Mouse (Mus musculus) WW6 (cell line): ENCODE results near the gene Impdh2.

Source experiments
- DNase-seq: peaks from one replicate; pipeline ENCODE4 v3.0.0-alpha.2; 2013; ENCODE audit warnings: low read depth, low spot score

Impdh2 gene

DNA sequence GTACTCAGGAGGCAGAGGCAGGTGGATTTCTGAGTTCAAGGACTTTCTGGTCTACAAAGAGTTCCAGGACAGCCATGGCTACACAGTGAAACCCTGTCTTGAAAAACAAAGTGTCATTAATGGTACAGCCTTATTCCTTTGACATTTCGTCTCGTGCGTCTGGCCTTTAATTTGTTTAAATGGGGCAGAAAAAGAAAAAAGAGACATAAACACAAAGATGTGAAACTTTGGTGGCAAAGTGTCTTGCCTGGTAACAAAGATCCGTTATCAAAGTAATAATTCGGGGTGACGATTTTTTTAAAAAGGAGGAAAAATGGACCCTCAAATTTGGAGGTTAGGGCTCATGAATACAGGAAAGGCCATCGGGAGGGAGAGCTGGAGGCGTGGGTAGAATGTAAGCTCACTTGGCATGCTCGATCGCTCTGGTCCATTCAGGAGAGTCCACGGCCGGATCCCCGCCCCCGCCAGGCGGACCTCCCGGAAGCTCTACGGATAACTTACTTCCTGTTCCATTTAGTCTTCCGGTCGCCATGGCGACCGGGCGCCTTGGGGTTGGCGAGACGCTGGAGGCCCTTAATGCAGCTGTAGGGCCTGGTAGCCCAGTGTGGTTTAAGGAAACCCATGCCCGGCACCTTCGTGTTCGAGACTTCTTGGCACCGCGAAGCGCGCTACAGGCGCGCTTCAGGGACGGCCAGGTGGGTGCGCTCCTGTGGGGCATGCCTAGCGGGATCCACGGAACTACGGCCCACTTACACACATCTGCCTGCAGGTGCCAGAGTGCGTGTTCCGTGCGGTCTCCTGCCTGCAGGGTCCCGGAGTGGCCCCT lies 9.5 kb downstream of the Impdh2 start, which contains the start of gene Dalrd3:
Gene Dalrd3, plus strand, starts transcription at position 506 of the 826 bp plus-strand sequence.
- DNase-seq, result peak; percentile 79

DNA sequence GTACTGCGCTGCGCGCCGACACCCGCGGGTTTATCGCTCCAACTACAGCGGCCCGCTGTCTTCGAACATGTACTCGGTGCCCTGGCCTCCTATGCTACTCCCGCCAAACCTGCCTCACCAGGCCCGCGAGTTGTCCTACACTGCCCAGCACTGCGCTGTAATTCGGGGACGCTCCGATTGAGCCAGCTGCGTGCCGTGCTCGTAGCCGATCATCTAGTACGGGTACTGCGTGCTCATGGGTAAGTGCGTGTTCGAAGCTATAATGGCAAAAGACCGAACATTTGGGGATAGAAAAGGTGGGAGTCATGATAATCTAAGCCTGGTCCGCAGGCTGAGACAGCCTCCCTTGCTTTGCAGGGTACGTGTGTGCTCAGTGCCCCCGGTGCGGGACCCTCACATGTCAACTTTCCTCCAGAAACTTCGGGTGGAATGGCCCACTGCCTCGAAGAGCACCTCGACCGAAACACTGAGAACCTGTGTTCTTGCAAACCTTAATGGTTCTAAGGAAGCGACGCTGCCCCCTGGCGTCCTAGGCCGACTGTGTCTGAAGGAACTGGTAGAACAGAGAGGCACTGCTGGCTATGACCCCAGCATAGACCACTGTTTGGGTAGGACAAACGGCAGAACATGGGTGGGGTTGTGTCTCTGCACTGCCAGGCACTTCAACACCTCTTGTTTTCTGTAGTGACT lies 10.3 kb downstream of the Impdh2 start:
- DNase-seq, result peak; percentile 71

DNA sequence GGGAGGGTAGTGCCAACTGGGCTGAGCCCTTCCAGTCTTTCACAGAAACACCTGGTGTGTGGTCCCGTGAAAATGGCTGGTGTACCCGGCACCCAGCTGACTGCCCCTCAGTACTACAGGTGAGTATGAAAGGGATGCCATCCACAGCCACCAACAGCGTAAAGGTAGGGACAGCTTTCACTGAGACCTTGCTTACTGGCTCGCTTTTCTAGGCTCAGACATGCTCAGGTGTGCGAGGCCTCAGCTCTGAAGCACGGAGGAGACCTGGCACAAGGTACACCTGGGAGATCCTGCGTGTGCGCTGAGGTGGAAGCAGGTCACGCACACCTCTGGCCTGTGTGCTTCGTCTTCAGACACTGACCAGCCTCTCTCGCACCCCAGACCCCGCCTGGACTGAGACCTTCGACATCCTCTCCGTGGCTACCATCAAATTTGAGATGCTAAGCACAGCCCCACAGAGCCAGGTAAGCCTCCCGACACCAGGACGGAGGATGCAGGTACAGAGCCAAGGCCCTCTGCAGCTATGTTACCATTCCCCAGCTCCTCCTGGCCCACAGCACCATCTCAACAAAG lies 11.4 kb downstream of the Impdh2 start:
- no peak for DNase-seq

GRCm38 (mm10) chr9:108572321-108572720 lies 12.2 kb downstream of the Impdh2 start:
- DNase-seq, result no peak

DNA sequence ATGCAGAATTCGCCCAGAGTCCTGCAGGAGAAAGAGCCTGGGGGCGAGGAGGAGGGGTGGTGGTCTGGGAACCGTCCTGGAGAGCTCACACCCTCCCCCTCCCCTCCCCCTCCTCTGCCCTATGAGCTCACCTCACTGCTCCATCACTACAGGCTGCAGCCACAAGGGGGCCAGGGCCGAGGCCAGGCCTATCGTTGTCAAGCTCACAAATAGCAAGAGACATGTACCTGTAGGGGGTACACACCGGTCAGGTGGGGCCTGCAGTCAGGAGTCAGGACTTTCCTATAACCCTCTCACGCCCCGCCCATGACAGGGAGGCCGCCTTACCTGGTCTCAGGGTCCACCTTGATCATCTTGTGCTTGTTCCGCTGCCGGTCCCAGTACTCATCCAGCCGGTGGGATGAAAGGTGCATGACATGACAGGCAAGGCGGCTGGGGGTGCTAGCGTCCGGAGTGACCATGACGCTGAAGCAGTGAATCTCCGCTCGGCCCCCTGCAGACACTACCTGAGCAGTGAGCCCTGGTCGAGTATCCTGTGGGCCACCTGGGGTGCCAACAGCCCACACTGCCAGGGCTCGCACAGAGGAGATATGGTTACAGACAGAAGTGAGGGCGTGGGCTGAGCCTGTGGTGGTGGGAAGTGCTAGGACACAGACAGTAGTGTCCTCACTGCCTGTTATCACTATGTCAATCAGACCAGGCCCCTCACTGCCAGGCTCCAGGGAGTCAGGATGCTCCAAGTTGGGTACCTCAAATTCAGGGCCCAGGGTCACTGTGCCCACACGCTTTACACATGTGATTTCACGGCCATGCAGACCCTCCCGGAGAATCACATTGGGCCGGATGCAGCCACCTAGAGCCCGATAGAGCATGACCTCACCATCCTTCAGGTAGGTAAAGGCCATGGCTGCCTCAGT lies 13.9 kb downstream of the Impdh2 start:
- DNase-seq, result peak; percentile 76

GRCm38 (mm10) chr9:108574921-108575320 lies 14.8 kb downstream of the Impdh2 start:
- no peak for DNase-seq

DNA sequence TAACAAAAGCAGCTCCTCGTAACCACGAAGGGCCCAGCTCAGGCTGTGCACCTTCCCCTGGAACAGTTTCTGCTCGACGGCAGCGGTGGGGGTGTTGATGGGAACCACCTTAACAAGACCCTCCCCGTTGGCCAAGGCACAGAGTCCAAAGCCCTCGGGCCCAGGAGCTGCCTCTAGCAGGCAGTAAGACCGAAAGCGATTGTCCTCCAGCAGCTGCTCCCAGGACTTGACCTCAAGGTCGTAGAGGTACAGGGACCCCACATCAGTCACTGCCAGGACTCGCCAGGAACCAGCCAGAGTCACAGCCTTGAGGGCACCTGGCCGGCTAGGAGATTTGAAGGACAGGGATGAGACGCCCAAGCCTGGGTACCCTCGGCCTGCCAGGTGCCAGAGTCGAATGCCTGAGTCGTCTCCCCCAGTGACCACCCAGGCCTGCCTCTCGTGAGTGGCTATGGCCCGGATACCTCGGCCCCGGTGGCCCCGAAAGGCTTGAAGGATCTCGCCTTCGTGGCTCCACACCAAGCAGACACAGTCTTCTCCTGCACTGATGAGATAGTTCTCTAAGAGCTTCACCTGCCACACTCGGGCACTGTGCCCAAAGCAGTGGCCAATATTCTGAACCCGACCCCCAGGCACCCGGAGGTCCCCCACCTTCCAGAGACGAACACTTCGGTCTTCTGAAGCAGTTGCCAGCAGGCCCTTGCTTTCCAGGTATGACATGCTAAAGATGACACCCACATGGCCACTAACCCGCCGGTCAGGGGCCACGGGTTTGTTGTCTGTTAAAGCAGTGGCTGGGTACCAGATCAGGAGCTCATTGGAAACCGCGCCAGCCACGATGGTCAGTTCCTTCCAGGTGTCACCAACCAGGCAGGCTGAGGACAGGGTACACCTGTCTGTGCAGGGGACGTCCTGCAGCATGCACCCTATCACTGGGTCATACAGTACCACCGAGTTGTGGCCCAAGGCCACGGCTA lies 15.5 kb downstream of the Impdh2 start:
- no peak for DNase-seq

GRCm38 (mm10) chr9:108577025-108577424 lies 16.9 kb downstream of the Impdh2 start:
- DNase-seq, result no peak

DNA sequence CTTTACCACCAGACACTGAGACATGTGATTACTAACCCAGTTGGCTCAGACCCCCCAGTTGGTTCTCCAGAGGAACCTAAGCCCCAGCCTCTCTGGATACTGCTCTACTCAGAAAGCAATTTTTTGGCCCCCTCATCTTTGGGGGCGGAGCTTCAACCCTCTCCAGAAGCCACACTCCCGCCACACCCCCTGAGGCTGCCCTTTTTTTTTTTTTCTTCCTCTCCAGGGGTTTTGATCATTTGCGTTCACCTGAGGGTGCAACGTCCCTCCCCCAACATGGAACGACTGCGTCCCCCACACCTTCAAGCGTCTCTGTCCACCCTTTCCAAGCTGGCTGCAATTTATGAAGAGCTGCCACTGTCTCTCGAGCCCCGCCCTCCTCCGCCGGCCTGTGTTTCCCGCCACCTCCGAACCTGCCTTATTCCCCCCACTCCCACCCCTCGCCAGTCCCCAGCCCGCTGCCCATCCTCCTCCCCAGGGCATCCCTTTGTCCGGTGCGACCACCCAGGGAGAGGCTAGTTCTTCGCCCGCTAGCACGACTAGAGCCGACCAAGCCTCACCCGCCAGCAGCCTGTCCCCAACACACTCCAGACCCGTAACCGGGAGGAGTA lies 18.0 kb downstream of the Impdh2 start:
- no peak for DNase-seq

DNA sequence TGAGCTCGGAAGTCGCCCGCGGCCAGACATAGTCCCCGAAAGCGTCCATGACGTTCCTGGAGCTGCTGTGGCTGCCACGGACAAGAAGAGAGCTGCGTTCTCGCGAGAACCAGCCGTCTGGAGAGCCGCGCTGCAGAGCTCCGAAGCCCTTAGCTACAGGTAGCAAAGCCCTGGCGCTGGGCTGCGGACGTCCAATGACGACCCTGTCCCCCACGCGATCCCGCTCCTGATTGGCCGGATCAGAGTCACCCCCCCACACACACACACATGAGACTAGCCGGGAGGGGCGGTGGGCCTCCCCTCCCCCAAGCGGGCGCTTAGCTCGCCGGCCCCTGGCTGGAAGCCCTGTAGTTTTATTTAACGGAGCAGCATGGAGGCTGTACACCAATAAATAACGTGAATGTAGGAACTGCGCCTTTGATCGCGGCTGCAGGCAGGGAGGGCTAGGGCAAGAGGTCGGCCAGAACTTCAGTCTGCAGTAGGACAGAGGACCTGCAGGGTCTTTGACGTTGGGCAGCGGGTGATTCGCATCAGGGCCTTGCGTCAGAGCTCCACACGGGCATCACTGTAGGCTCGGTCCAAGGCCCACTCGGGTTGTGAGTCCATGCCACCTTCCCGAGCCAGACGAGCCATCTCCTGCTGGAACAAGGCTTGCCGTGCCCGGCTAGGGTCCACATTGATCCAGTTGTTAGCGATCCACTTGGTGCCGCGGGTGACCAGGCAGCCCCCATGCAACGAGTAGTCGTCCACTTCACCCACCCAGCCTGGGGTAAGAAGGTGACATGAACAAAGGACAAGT lies 18.7 kb downstream of the Impdh2 start, which contains the start of gene Wdr6:
Gene Wdr6, minus strand, starts transcription at position 195 of the 799 bp plus-strand sequence.
- DNase-seq, result peak; percentile 90

GRCm38 (mm10) chr9:108579344-108579690 lies 19.2 kb downstream of the Impdh2 start:
- DNase-seq, result no peak

DNA sequence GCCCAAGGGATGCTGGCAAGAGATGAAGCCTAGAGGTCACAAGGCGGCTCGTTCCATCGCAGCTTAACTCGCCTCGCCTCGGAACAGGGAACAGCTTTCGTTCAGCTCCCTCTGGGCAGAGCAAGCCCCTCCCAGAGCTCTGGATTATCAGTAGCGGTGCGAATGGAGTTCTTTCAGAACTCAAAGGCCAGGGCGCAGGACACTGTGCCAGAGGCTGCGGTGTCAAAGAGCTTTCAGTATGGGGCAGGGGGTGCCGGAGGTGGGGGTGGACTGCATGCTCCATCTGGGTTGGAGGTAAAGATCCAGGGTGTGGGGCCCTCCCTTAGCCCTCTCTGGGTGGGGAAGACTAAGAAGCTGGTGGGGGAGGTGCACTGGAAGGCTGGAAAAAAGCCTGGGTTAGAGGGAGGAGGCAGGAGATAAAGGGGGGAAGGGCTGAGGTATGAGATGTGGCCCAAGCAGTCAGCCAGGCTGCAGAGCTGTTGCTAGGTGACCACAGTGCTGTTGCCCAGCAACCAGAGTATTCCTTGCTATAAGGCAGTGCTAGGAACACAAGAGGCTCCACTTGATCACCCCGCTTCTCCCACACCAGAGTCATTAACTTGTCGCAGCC lies 27.6 kb downstream of the Impdh2 start:
- DNase-seq, result peak; percentile 82

DNA sequence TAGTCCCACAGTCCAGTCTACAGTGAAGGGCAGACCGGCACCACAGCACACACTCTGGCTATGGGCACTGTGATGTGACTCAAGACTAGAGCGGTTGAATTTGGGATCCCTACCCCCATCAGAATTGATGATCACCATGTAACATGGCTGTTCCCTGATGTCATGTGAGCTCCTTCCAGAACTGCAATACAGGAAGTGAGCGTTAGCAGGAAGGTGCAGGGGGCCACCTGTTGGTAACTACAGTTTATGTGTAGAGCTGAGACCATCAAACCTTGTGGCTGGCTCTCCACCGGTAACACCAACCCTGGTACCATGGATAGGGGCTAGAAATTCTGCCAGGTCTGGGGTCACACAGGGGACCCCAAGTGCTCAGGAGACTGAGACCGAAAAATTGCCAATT lies 29.1 kb downstream of the Impdh2 start:
- no peak for DNase-seq

- no peak for DNase-seq
These were observed 31.4 kb downstream of the Impdh2 start for GRCm38 (mm10) chr9:108591462-108591861.

DNA sequence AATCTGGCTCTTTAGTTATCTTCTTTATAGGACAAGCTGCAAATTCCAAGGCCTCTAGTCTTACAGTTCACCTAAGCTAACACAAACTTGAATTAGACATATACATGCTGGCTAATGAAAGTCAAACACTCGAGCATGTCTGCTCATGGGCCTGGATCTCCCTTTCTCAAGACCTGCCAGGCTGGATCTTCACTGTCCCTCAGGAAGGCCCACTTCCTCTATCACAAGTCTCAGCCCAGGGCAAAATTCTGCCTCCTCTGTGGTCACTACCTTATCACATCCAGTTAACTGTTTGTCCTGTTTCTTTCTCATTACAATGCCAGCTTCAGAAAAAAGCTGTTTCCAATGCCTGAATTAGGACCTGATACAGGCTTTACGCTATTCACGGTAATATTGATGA lies 34.3 kb downstream of the Impdh2 start:
- no peak for DNase-seq

DNA sequence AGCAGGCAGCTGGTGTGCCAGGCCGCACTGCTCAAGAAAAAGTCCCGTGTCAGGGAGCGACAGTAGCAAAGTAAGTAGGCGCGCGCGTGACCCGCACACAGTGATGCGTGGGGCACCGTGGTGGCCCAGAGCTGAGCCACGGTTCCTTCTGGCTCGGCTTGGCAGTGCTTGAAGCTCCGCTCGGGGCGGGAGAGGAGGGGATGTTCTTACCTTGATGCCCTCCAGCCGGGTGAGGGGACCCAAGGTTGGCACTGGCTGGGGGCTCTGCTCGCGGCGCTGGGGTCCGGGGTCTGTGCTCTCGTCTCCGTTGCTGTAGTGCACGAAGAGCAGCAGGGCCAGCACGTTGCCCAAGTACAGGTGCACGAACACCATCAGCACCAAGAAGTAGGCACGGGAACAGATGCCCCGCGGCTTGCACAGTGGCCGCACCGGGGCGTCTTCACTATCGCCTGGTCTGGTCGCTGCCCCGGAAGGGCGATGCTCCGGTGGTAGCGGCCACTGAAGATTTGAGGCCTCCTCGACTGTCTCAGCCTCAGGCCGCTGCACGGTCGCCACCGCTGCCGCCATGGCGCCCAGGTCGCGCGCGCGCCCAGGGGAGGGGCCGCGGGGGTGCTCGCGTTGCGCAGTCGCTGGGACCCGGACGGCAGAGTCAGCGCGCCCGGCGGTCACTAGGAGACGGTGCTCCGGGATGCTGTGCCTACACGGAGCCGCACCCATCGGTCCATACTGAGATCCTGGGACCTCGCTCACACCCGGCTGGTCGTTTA lies 37.1 kb downstream of the Impdh2 start, which contains the start of gene P4htm:
Gene P4htm, minus strand, starts transcription at position 670 of the 767 bp plus-strand sequence.
- DNase-seq, result no peak

GRCm38 (mm10) chr9:108599021-108599566 lies 39.0 kb downstream of the Impdh2 start:
- no peak for DNase-seq
